Mouse (Mus musculus) cerebellum, adult 9-10 months (tissue): ENCODE measurements at regions not wholly inside any gene's neighbourhood (a gene's known extent, or its start where the extent isn't known, plus 50 kb on each side); places are given as distances from the start of the nearest gene placed in this dataset.
"Not testable (repeated sequence)": the region's sequence is repeated elsewhere in the genome, so short reads cannot be mapped to it uniquely, and the experiment has no call there.

Experiments used
- DNase-seq: peaks from one replicate; pipeline ENCODE4 v3.0.0; 2022

- DNase-seq = no peak
These were observed 143.0 kb upstream of the Kcng1 start for GRCm38 (mm10) chr2:168424277-168425099.

GRCm38 (mm10) chr2:168423551-168423950 lies 142.0 kb upstream of the Kcng1 start:
- DNase-seq = no peak

- no peak for DNase-seq
These were observed 133.6 kb upstream of the Kcng1 start for GRCm38 (mm10) chr2:168415140-168415539.

- DNase-seq = no peak
These were observed 132.8 kb upstream of the Kcng1 start for GRCm38 (mm10) chr2:168414110-168414872.

GRCm38 (mm10) chr2:168412853-168413252 lies 131.3 kb upstream of the Kcng1 start:
- DNase-seq = no peak

GRCm38 (mm10) chr2:168402782-168403513 lies 121.4 kb upstream of the Kcng1 start:
- no peak for DNase-seq

GRCm38 (mm10) chr2:168399088-168399709 lies 117.7 kb upstream of the Kcng1 start:
- DNase-seq = no peak

GRCm38 (mm10) chr2:168396316-168396715 lies 114.8 kb upstream of the Kcng1 start:
- no peak for DNase-seq

- no peak for DNase-seq
These were observed 111.8 kb upstream of the Kcng1 start for GRCm38 (mm10) chr2:168393341-168393740.

GRCm38 (mm10) chr2:168392171-168392570 lies 110.6 kb upstream of the Kcng1 start:
- DNase-seq = not testable (repeated sequence)

- no peak for DNase-seq
These were observed 99.1 kb upstream of the Kcng1 start for GRCm38 (mm10) chr2:168380606-168381005.

GRCm38 (mm10) chr2:168372356-168372755 lies 90.8 kb upstream of the Kcng1 start:
- no peak for DNase-seq

- DNase-seq = no peak
These were observed 89.7 kb upstream of the Kcng1 start for GRCm38 (mm10) chr2:168371245-168371644.

GRCm38 (mm10) chr2:168359200-168359599 lies 77.7 kb upstream of the Kcng1 start:
- DNase-seq = no peak

- no peak for DNase-seq
These were observed 77.0 kb upstream of the Kcng1 start for GRCm38 (mm10) chr2:168358551-168358950.

GRCm38 (mm10) chr2:168357815-168358214 lies 76.3 kb upstream of the Kcng1 start:
- no peak for DNase-seq

GRCm38 (mm10) chr2:168354397-168354796 lies 72.9 kb upstream of the Kcng1 start:
- DNase-seq = no peak

- DNase-seq = no peak
These were observed 71.1 kb upstream of the Kcng1 start for GRCm38 (mm10) chr2:168352626-168353025.

GRCm38 (mm10) chr2:168352194-168352593 lies 70.7 kb upstream of the Kcng1 start:
- DNase-seq = no peak

- DNase-seq = no peak
These were observed 63.8 kb upstream of the Kcng1 start for GRCm38 (mm10) chr2:168345384-168345783.

- DNase-seq = no peak
These were observed 62.2 kb upstream of the Kcng1 start for GRCm38 (mm10) chr2:168343705-168344104.

- no peak for DNase-seq
These were observed 57.3 kb upstream of the Kcng1 start for GRCm38 (mm10) chr2:168338819-168339218.

- DNase-seq = peak; percentile 5
These were observed 56.8 kb upstream of the Kcng1 start for GRCm38 (mm10) chr2:168338382-168338781.
